Mouse (Mus musculus) C2C12 (cell line): Measurements from ENCODE around the gene Pou6f1.

Source experiments
- CEBPB ChIP-seq: IDR thresholded peaks from one replicate; pipeline ENCODE4 v1.6.1; 2011; ENCODE audit warnings: low read depth, mild to moderate bottlenecking, control low read depth, moderate library complexity
- CTCF ChIP-seq: IDR thresholded peaks from one replicate; pipeline ENCODE4 v1.5.1; 2011; ENCODE audit not compliant: control insufficient read depth, insufficient read depth, insufficient read length
- FOSL1 ChIP-seq: IDR thresholded peaks from one replicate; pipeline ENCODE4 v1.8.0; 2011; ENCODE audit warnings: mild to moderate bottlenecking, low read length; ENCODE audit not compliant: poor library complexity, insufficient read depth, severe bottlenecking
- MAX ChIP-seq: IDR thresholded peaks from one replicate; pipeline ENCODE4 v1.6.1; 2011; ENCODE audit warnings: mild to moderate bottlenecking, control low read depth
- MYOD1 ChIP-seq: IDR thresholded peaks from one replicate; pipeline ENCODE4 v1.6.1; 2011; ENCODE audit warnings: low read depth; ENCODE audit not compliant: control insufficient read depth, insufficient read length
- USF1 ChIP-seq: IDR thresholded peaks from one replicate; pipeline ENCODE4 v1.6.1; 2011; ENCODE audit warnings: low read depth, mild to moderate bottlenecking, control low read depth, moderate library complexity

DNA sequence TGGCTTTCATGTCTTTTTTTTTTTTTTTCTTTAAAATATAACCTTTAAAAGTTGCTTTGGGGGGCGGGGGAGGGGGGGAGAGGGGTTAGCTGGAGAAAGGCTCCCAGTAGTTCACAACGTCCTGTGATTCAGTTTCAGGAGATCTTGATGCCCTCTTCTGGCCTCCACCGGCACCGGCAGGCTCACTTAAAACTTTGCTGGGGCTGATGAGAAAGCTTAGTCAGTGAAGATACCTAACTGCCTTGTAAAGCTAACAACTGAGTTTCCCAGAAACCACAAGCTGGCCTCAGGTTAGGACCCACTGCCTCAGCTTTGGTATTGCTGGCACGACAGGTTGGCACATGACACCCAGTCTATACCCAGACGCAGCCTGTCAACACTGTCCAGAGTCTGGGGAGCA is 37.9 kb upstream of the Pou6f1 start:
- TF ChIP-seq CTCF (peak; percentile 13), FOSL1 (no peak), MAX (no peak), USF1 (no peak), MYOD1 (no peak), CEBPB (no peak)
